Mouse (Mus musculus): Measurements from ENCODE around the gene Kcng4.
A peak's percentile ranks its signal among the peaks of the same experiment; 100 is the strongest.

The Kcng4 gene

DNA sequence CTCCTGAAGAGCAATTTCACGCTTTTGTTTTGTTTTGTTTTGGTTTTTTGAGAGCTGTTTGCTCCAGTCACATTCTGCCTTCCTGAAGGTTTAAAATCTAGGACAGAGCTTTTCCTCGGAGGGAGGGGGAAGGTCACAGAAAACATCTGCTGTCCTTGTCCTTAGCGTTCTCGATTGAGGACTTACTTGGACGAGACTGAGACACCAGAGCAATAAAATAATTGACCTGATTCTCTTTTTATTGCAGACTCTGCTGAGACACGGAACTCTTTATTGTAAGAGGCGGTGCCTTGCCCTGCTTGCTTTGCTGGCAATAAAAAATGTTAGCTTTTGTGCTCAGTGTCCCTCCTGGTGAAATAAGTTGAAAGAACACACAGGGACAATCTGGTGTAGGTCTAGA lies 4.3 kb upstream of the Kcng4 start:
- peak; percentile 61 for DNase-seq

DNA sequence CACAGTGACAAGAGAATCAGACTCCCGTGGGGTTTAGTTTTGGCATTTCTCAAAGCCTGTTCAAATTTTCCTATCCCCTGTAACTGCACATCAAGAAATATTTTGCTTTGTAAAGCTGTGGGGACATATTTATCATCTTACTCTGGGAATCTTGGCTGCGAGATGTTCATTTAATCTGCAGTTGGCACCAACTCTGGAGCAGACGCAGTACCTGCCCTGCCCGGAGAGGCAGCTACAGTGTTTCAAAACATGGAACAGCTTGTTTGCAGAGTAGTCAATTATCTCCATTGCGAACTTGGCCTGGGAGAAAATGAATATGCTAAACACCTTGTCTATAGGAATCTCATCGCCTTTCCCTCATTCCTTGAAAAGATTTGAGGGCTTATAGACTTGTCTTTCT lies 2.8 kb upstream of the Kcng4 start:
- no peak for DNase-seq

- no peak for DNase-seq
These were observed 1.9 kb upstream of the Kcng4 start for GRCm38 (mm10) chr8:119637381-119637780.

GRCm38 (mm10) chr8:119636766-119637165 lies 1.3 kb upstream of the Kcng4 start:
- DNase-seq: no peak

- DNase-seq: no peak
These were observed 478 bp upstream of the Kcng4 start for GRCm38 (mm10) chr8:119635958-119636357.

DNA sequence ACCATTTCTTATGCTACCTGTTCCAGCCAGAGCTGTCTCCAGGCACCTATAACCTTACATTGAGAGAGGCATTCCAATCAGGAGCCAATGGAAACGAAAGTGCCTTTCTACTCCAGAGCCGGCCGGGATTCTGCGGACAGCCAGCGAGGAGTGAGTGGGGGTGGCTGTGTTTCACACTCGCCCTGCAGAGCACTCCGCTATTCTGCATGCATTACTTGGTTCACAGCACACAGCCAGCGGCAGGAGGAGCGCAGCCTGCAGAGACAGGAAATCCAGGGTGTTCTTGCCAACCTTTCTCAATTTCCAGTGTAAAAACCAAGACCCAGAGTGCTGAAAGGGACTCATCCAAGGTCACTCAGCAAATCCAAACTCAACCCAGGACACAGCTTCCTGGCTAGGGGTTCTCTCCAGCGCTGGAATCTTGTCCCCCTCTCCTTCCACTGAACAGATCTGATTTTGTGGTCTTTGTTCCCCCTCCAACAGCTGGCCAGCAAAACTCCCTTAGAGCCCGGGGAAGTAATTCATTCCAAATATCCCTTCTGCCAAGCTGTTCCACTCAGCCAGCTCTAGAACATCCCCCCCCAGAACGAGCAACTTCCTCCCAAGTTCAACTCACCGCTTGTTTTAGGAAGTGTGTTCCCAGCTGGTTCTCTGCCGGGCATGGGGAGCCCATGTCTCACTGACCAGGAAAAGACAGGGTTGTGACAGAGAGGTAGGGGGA lies 704 bp downstream of the Kcng4 start:
- peak; percentile 37 for DNase-seq

- DNase-seq: no peak
These were observed 2.6 kb downstream of the Kcng4 start for GRCm38 (mm10) chr8:119632909-119633308.

DNA sequence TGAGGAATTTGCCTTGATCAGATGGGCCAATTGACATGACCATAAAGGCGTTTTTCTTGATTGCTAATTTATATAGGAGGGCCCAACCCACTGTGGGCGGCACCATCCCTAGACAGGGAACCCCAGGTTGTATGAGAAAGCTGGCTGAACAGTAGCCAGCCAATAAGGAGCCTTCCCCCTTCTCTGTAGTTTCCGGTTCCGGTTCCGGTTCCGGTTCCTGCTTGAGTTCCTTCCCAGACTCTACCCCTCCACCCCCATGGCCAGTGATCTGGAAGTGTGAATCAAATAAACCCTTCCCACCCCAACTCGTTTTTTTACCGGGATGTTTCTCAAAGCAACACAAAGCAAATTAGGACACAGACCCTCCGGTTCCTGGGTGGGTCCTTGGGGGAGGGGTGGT lies 3.2 kb downstream of the Kcng4 start:
- no peak for DNase-seq

DNA sequence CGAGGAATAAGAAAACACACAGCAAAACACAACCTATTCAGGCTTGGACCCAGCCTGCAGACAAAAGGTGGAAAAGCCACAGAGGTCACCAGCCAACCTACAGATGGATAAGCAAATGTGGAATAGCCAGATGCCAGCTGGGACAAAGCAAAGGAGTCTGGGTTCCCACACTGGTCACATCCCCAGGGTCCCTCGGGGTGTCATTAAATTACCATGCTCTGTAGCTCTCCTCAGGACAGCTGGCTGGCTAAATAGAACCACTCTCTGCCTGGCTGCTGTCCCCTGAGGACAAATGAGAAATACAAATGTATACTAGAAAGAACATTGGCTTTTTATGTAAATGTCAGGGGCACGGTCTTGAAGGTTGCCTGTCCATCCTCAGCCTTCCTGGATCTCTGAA lies 4.6 kb downstream of the Kcng4 start:
- no peak for DNase-seq

DNA sequence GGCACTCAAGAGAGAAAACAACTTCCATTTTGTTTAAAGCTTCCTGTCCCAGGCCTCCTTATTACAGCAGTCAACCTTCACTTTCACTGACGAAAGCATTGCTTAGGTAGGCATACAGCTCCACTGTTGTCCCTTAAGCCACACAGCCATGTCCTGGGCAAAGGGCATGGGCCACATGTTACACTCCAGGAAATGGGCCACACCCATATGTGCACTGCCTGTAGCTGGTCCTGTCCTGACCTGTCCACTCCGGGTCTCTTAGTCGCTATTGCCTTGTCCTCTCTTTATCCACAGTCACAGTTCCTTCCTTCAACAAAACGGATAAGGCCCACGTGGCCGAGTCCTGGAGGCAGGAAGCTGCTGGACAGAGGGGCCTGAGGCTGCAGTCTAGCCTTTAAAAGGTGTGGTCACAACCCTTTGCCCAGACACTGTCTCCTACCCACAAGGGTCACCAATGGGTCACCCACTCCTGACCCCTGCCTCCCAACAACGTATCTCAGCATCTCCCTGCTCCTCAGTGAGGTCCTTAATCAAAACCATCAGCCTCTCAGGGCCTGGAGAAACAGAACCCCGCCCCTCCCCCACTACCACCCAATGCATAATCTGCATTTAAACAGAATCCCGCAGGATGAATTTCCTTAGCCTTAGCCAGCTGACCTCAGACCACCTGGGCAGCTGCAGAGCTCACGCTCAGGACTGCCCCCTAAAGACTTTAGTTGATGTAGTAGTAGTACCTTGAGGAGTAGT lies 7.7 kb downstream of the Kcng4 start:
- no peak for DNase-seq

GRCm38 (mm10) chr8:119627199-119627598 lies 8.3 kb downstream of the Kcng4 start:
- DNase-seq: no peak

- no peak for DNase-seq
These were observed 9.7 kb downstream of the Kcng4 start for GRCm38 (mm10) chr8:119625788-119626187.

DNA sequence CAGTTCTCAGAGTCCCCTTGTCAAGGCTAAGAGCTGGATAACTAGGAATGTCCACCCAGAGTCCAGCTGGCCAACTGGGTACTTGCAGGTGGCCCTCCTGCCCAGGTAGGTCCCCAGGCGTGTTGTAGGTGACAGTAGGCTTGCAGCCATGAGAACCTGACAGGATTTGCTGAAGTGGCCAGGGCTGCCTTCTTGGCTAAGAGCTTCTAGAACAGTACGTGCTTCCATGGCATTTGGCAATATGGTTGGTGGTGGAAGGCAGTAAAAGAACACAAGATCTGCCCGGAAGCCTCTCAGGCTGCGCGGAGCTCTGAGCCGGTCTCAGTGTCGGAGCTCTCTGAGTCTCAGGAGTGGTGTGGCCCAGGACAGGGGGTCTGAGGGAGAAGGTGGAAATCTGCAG lies 10.6 kb downstream of the Kcng4 start:
- DNase-seq: no peak

- no peak for DNase-seq
These were observed 11.7 kb downstream of the Kcng4 start for GRCm38 (mm10) chr8:119623744-119624143.

DNA sequence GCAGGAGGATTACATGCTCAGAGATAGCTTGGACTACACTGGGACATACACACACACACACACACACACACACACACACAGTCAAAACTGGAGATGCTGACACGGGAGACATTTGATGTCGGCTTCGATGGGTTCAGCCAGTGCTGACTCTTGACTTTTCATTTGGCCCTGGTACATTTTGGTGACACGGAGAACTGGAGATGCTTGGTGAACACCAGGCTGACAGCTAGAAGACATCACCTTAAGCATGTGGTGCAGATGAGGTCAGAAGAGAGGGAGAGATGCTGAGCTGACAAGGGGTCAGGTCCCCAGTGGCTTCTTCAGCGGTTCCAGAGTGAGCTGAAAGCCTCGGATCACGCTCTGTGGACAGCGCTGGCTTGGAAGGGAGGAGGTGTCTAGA lies 12.4 kb downstream of the Kcng4 start:
- DNase-seq: no peak

GRCm38 (mm10) chr8:119622555-119622954 lies 12.9 kb downstream of the Kcng4 start:
- no peak for DNase-seq

- DNase-seq: no peak
These were observed 14.5 kb downstream of the Kcng4 start for GRCm38 (mm10) chr8:119620848-119621465.

DNA sequence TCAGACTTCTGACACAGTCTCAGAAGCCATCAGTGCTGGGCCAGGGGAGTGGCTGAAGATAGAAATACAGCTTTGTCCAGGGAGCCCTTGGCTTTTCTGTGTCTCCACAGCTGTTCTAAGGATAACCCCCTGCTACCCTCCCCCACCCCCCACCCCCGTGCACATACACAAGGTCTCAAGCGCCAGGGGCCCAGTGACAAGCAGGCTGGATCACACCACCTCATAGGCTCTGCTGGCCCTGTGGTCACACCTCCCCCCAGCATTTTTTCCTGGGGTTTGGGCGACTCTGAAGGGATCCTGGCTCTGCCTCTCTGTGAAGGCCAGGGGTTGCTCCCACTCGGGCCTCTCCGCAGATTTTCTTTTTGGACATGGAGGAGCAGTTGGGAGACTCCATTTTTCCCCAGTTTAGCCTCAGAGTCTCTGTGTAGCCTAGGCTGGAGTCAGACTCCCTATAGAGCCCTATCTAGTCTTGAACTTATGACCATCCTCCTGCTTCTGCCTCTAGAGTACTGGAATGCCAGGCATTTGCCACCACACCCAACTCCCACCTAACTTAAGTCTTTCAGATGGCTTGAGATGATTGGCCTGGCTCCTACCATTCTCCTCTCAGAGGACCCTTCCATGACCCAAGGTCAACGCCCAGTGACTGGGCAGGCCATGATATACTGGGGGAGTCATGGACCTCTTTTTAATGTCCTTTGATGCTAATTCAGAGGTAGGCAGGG lies 15.2 kb downstream of the Kcng4 start:
- no peak for DNase-seq

DNA sequence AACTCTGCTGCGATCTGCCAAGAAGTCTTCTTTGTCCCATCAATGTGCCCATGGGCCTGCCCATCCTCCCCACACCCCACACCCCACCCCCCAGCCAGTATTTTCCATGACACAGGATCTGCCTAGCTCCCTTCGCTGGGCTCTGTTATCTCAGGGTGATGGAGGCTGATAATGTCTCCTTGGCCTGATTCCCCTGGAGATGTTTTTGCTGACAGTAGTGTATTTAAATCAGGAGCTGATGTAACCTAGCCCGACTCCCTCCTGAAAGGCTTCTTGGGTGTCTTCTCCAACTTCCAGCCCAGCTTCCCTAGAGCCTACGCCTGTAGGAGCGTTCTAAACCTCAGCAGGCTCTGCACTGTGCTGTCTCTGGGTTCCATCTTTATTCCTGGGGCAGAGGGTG lies 16.6 kb downstream of the Kcng4 start:
- DNase-seq: no peak

GRCm38 (mm10) chr8:119617586-119617985 lies 17.9 kb downstream of the Kcng4 start:
- DNase-seq: no peak

DNA sequence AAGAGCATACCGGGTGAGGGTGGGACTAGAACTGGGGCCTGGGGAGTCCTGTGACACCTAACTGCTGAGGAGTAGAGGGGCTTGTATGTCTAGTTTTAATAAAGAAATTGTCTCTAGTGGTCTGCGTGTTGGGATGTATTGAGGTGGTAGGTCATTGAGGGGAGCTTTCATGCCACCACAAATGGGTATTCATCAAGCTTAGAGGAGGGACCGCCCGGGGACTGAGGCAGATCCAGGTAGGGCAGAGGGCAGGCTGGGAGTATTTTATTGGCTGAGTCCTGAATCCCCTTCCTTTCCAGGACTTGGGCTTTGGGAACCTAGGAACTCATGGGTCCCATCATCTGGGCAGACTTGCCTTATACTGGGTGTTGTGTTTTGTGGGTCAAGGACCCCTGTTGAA lies 18.7 kb downstream of the Kcng4 start:
- DNase-seq: no peak

GRCm38 (mm10) chr8:119616358-119616757 lies 19.1 kb downstream of the Kcng4 start:
- DNase-seq: no peak

DNA sequence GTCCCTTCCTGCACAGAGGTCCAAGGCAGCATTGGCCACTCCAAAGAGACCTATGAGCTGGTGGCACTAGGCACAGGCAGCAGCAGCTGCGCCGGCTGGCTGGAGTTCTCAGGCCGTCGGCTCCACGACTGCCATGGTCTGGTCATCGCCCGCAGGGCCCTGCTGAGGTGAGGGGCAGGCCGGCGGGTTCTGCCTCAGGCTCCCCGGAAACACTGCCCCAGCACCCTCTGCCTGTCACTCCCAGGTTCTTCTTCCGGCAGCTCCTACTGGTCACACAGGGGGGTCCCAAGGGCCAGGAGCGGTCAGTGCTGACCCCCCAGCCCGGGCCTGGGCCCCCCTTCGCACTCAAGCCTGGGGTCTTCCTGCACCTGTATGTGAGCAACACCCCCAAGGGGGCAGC lies 20.4 kb downstream of the Kcng4 start:
- no peak for DNase-seq
